Mouse (Mus musculus) embryonic facial prominence, embryonic 14.5 days (tissue): Measurements from ENCODE around the gene Boc. TPM values are rescaled to one million over a fixed set of nuclear protein-coding genes. Genes with fewer than 3 reads are reported as not detected.

Source experiments
- ATAC-seq: fragments of 200-750 bp; cut with Nextera tagmentation; 2 replicates; pipeline ENCODE4 v1.8.0; 2017; ENCODE audit warnings: low read depth, moderate number of reproducible peaks, moderate TSS enrichment
- DNase-seq: peaks from one replicate; pipeline ENCODE4 v3.0.0-alpha.2; 2015; ENCODE audit warnings: low spot score
- H3K27ac ChIP-seq: fragments of 300-500 bp; sonication (generic); replicated peaks from 2 replicates; pipeline ENCODE4 v1.5.1; 2014; ENCODE audit warnings: low read depth, mild to moderate bottlenecking, low read length, moderate library complexity
- H3K27me3 ChIP-seq: fragments of 300-500 bp; sonication (generic); replicated peaks from 2 replicates; pipeline ENCODE4 v1.6.1; 2014; ENCODE audit warnings: low read length; ENCODE audit not compliant: control insufficient read depth, insufficient read depth
- H3K36me3 ChIP-seq: fragments of 300-500 bp; sonication (generic); 2 replicates; pipeline ENCODE4 v1.6.1; 2014; ENCODE audit warnings: low read length, mixed read lengths; ENCODE audit not compliant: control insufficient read depth, insufficient read depth
- H3K4me1 ChIP-seq: fragments of 300-500 bp; sonication (generic); 2 replicates; pipeline ENCODE4 v1.6.1; 2014; ENCODE audit warnings: antibody characterized with exemption, low read length; ENCODE audit not compliant: control insufficient read depth, insufficient read depth
- H3K4me2 ChIP-seq: fragments of 300-500 bp; sonication (generic); 2 replicates; pipeline ENCODE4 v1.6.1; 2014; ENCODE audit warnings: low read depth, mild to moderate bottlenecking, low read length, moderate library complexity, mixed read lengths
- H3K4me3 ChIP-seq: fragments of 300-500 bp; sonication (generic); 2 replicates; pipeline ENCODE4 v1.5.1; 2014; ENCODE audit warnings: low read depth, mild to moderate bottlenecking, low read length
- H3K9ac ChIP-seq: fragments of 300-500 bp; sonication (generic); 2 replicates; pipeline ENCODE4 v1.6.1; 2014; ENCODE audit warnings: low read depth, mild to moderate bottlenecking, low read length, moderate library complexity, mixed read lengths
- H3K9me3 ChIP-seq: fragments of 300-500 bp; sonication (generic); 2 replicates; pipeline ENCODE4 v1.6.1; 2016; ENCODE audit warnings: low read length; ENCODE audit not compliant: control insufficient read depth
- WGBS: fragments of 180-500 bp; shearing (Covaris S2); extraction: QIAGEN DNeasy Blood & Tissue Kit; methylation state at CpG from one replicate; pipeline ENCODE4 v1.1.7; 2014; 5-methylcytosine and 5-hydroxymethylcytosine counted together
- polyA plus RNA-seq: library from polyadenylated mRNA; unstranded; fragments of >200 nt; fragmentation: Nextera tagmentation; extraction: Ambion mirVana; gene quantifications from 2 replicates; pipeline ENCODE4 v1.2.1, GENCODE M21; 2014

Boc gene
- polyA plus RNA-seq, 1 experiment from 2014 or later, result 34.8 TPM

GRCm38 (mm10) chr16:44549867-44550679 lies 8.6 kb downstream of the Boc start:
- DNase-seq (no peak), ATAC-seq (no peak)
- peaks cover 26% of the 10 kb centered on the region for H3K36me3 ChIP-seq
- no peaks in the 10 kb centered on the region for H3K27me3 ChIP-seq
- 30% methylated on average over 7 of the region's 7 CpGs for WGBS
- peak overlapping the region; percentile 16 for H3K27ac ChIP-seq
- H3K4me1 ChIP-seq, result peaks cover 80% of the 10 kb centered on the region
- no peak overlapping the region for H3K4me3 ChIP-seq
- H3K4me2 ChIP-seq, result peak overlapping the region; percentile 4; the same call in 1 of the 2 replicates
- no peaks in the 10 kb centered on the region for H3K9me3 ChIP-seq
- H3K9ac ChIP-seq, result no peak overlapping the region

DNA sequence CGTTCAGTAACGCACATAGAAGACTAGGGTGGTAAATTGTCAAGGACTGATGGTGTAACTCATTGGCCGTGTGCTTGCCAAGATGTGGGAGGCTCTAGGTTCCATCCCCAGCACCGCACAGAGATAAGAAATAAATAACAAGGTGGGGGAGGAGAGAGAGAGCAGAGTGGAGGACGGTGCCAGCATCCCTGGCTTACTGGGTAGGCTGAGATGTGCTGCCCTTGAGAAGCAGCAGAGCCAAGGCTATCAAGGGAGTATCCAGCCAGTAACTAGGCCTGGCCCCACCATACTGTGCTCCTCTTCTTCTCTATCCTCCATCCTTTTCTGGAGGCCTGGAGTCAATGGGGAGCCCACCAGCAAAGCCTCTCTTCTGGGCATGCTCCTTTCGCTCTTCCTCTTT lies 9.3 kb downstream of the Boc start:
- Histone ChIP-seq H3K36me3 (peaks cover 26% of the 10 kb centered on the region), H3K4me2 (no peak overlapping the region), H3K27ac (no peak overlapping the region), H3K4me1 (peaks cover 82% of the 10 kb centered on the region), H3K9ac (no peak overlapping the region), H3K9me3 (no peaks in the 10 kb centered on the region), H3K4me3 (no peak overlapping the region), H3K27me3 (no peaks in the 10 kb centered on the region)
- no peak for ATAC-seq
- WGBS, result 82% methylated on average over 6 of the region's 6 CpGs
- DNase-seq, result no peak

DNA sequence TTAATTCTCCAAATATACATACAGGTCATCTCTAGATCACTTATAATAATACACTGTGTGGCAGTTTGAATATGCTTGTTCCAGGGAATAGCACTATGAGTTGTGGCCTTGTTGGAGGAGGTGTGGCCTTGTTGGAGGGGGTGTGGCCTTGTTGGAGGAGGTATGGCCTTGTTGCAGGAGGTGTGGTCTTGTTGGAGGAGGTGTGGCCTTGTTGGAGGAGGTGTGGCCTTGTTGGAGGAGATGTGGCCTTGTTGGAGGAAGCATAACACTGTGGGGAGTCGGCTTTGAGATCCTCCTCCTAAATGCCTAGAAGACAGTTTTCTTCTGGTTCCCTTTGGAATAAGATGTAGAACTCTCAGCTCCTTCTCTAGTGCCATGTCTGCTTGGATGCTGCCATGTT lies 10.7 kb downstream of the Boc start:
- DNase-seq (no peak), ATAC-seq (no peak)
- no peaks in the 10 kb centered on the region for H3K9me3 ChIP-seq
- H3K36me3 ChIP-seq, result peaks cover 26% of the 10 kb centered on the region
- no peak overlapping the region for H3K9ac ChIP-seq
- WGBS, result 94% methylated on average over 1 of the region's 1 CpGs
- no peak overlapping the region for H3K4me2 ChIP-seq
- peaks cover 88% of the 10 kb centered on the region for H3K4me1 ChIP-seq
- no peak overlapping the region for H3K27ac ChIP-seq
- H3K27me3 ChIP-seq, result no peaks in the 10 kb centered on the region
- H3K4me3 ChIP-seq, result no peak overlapping the region

DNA sequence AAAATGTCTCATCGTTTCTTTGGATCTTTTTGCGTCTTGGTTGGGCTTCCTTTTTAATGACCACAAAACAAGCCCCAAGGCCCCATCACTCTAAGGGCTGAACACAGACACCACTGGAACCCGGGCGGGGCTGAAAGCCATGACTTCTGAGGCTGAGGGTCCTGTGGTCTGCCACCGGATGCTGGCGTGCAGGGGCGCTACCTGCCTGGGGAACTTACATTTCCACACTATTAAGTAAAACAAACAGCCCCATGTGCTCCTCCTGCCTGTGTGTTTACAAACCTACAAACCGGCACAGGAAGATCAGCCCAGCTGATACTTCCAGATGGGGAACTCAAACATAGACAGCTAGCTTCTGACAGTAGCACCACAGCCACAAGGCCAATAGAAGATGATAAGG lies 11.9 kb downstream of the Boc start:
- Histone ChIP-seq H3K9me3 (no peaks in the 10 kb centered on the region), H3K27me3 (no peaks in the 10 kb centered on the region), H3K27ac (no peak overlapping the region), H3K4me2 (no peak overlapping the region; the same call in 1 of the 2 replicates), H3K36me3 (peaks cover 26% of the 10 kb centered on the region), H3K4me1 (peaks cover 88% of the 10 kb centered on the region), H3K4me3 (no peak overlapping the region), H3K9ac (no peak overlapping the region)
- 52% methylated on average over 8 of the region's 8 CpGs for WGBS
- DNase-seq, result no peak
- no peak for ATAC-seq

DNA sequence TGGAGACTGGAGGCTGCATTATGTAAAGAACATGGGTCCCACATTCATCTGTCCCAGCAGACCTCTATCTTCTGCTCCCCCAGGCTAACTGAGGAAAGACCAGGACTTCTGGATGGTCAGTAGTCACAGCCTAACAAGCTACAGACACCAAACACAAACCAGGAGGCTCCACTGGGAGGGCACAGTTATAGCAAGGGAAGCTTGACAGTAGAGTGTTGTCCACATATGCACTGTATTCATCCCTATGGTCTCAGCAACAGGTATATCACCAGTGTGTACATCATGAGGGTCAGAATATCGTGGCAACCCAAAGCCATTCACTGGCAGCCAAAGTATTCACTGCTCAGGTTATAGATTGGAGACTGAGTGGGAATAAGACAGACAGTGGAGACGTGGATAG lies 12.8 kb downstream of the Boc start:
- H3K4me2 ChIP-seq, result peak overlapping the region; percentile 32; the same call in 1 of the 2 replicates

GRCm38 (mm10) chr16:44545153-44545552 lies 13.5 kb downstream of the Boc start:
- no peak overlapping the region for H3K4me3 ChIP-seq
- ATAC-seq (0 out of 2 replicates have a peak, but pooled peaks have one; percentile 16), DNase-seq (peak; percentile 77)
- peaks cover 22% of the 10 kb centered on the region for H3K36me3 ChIP-seq
- peak overlapping the region; percentile 6; the same call in 1 of the 2 replicates for H3K27ac ChIP-seq
- no peak overlapping the region; the same call in 1 of the 2 replicates for H3K9ac ChIP-seq
- no peaks in the 10 kb centered on the region for H3K27me3 ChIP-seq
- peak overlapping the region; percentile 32; the same call in 1 of the 2 replicates for H3K4me2 ChIP-seq
- peaks cover 86% of the 10 kb centered on the region for H3K4me1 ChIP-seq
- WGBS, result 12% methylated on average over 7 of the region's 7 CpGs
- H3K9me3 ChIP-seq, result no peaks in the 10 kb centered on the region

More for the DNA sequence above, 12.8 kb downstream of the Boc start:
- Histone ChIP-seq H3K9ac (no peak overlapping the region), H3K9me3 (no peaks in the 10 kb centered on the region), H3K27ac (no peak overlapping the region), H3K4me3 (no peak overlapping the region), H3K36me3 (peaks cover 26% of the 10 kb centered on the region), H3K4me1 (peaks cover 88% of the 10 kb centered on the region), H3K27me3 (no peaks in the 10 kb centered on the region)
- 63% methylated on average over 2 of the region's 2 CpGs for WGBS
- DNase-seq (no peak), ATAC-seq (no peak)

- no peak overlapping the region for H3K4me3 ChIP-seq
- WGBS, result 19% methylated on average over 3 of the region's 3 CpGs
- H3K9ac ChIP-seq, result no peak overlapping the region
- peaks cover 96% of the 10 kb centered on the region for H3K4me1 ChIP-seq
- no peak for DNase-seq
- no peak for ATAC-seq
- H3K27me3 ChIP-seq, result no peaks in the 10 kb centered on the region
- H3K9me3 ChIP-seq, result no peaks in the 10 kb centered on the region
- peaks cover 14% of the 10 kb centered on the region for H3K36me3 ChIP-seq
- H3K4me2 ChIP-seq, result 0 out of 2 replicates have a peak overlapping the region, but pooled peaks have one; percentile 29
- H3K27ac ChIP-seq, result peak overlapping the region; percentile 80; the same call in 1 of the 2 replicates
Observed at GRCm38 (mm10) chr16:44543098-44543497, 15.6 kb downstream of the Boc start.

DNA sequence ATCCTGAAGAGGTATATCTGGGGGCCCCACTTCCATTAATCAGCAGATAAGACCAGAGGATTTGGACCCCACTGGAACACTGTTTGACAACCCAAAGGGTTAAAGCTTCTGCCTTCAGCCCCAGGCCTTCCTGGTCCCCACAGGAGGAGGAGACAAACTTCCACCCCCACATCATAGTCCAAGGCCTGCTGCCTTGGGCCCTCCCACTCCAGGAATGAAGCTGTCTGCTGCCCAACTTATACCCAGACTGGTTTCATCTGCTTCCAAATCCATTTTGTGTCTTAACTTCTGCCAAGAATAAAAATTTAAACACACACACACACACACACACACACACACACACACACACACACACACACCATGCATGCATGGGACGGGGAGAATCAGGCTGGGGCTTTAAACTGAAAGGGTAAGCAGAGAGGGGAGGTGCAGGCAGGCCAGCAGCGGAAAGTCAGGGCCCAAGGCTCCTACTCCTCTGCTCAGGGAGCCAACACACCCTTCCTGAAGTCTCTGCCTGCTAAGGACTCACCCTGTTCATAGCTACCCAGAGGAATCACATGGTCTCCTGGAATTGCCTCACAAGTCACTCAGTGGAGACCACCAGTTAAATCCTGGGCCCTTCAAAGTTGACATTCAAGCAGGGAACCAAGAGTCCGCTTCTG lies 16.5 kb downstream of the Boc start:
- no peaks in the 10 kb centered on the region for H3K9me3 ChIP-seq
- DNase-seq (peak; percentile 80), ATAC-seq (peak; percentile 59; the same call in 1 of the 2 replicates)
- peaks cover 4% of the 10 kb centered on the region; the same call in 1 of the 2 replicates for H3K36me3 ChIP-seq
- H3K27me3 ChIP-seq, result no peaks in the 10 kb centered on the region
- WGBS, result 24% methylated on average over 2 of the region's 3 CpGs
- peak overlapping the region; percentile 80 for H3K27ac ChIP-seq
- H3K4me1 ChIP-seq, result peaks cover 87% of the 10 kb centered on the region
- no peak overlapping the region for H3K4me3 ChIP-seq
- H3K4me2 ChIP-seq, result peak overlapping the region; percentile 29; the same call in 1 of the 2 replicates
- H3K9ac ChIP-seq, result 0 out of 2 replicates have a peak overlapping the region, but pooled peaks have one; percentile 27
